Mouse (Mus musculus) testis, adult 2 months (tissue): ENCODE measurements around the gene Rtn4ip1.

Source experiments
- CTCF ChIP-seq: fragments of 200-500 bp; IDR thresholded peaks from 2 replicates; pipeline ENCODE4 v1.5.1; 2012; ENCODE audit warnings: low read depth, mild to moderate bottlenecking, inconsistent platforms, low read length, moderate library complexity; ENCODE audit not compliant: control insufficient read depth, insufficient read depth, insufficient replicate concordance
- POLR2A ChIP-seq: fragments of 200-500 bp; IDR thresholded peaks from 2 replicates; pipeline ENCODE4 v1.6.1; 2012; ENCODE audit warnings: low read depth, mild to moderate bottlenecking, inconsistent platforms, low read length, moderate library complexity; ENCODE audit not compliant: control insufficient read depth

GRCm38 (mm10) chr10:43991268-43991667, 89.7 kb downstream of the Rtn4ip1 start:
- TF ChIP-seq POLR2A: no peak
- no peak for TF ChIP-seq CTCF
